Mouse (Mus musculus) layer of hippocampus, adult 2 months (tissue): ENCODE measurements around the gene Gjb6. TPM values are rescaled to one million over a fixed set of nuclear protein-coding genes. Genes with fewer than 3 reads are reported as not detected.

Experiments
- DNase-seq, 2 experiments: peaks; one replicate each; pipeline ENCODE4 v3.0.0; 2022; ENCODE audit warnings: low spot score in 2 of 2
- H3K27ac ChIP-seq: fragments of 200-600 bp; 2 replicates; pipeline ENCODE4 v1.8.1; 2022
- H3K4me3 ChIP-seq: fragments of 200-600 bp; 2 replicates; pipeline ENCODE4 v1.8.1; 2022; ENCODE audit warnings: mild to moderate bottlenecking
- CTCF ChIP-seq: fragments of 200-600 bp; conservative IDR thresholded peaks from 2 replicates; pipeline ENCODE4 v1.8.1; 2022; ENCODE audit warnings: antibody characterized with exemption, mild to moderate bottlenecking, moderate library complexity
- long read RNA-seq, 2 experiments: library from polyadenylated mRNA; stranded (forward); transcript quantifications; one replicate each; pipeline ENCODE4 v2.0.0; 2021; ENCODE audit warnings: borderline mapping rate in 2 of 2
- total RNA-seq, 2 experiments: library from RNA; stranded (reverse); gene quantifications; 2 replicates each; pipeline ENCODE4 v1.2.3; 2021

Gjb6 gene
- 100 to 1,000 TPM; 115 to 117 TPM for total RNA-seq
- long read RNA-seq, experiment 1, transcript Gjb6-201 (3 exons, 2,105 nt): major isoform, 47 of 72 reads
- long read RNA-seq, experiment 1, partial matches to known transcripts: 2 of 72 reads
- long read RNA-seq, experiment 1, other reads (novel, unspliced or antisense): 19 of 72 reads
- long read RNA-seq, experiment 2, transcript Gjb6-201 (3 exons, 2,105 nt): major isoform, 85 of 133 reads
- long read RNA-seq, experiment 2, transcript Gjb6-204 (1 exons, 1,918 nt): minor isoform, 6 of 133 reads
- long read RNA-seq, experiment 2, partial matches to known transcripts: 3 of 133 reads
- long read RNA-seq, experiment 2, other reads (novel, unspliced or antisense): 37 of 133 reads

DNA sequence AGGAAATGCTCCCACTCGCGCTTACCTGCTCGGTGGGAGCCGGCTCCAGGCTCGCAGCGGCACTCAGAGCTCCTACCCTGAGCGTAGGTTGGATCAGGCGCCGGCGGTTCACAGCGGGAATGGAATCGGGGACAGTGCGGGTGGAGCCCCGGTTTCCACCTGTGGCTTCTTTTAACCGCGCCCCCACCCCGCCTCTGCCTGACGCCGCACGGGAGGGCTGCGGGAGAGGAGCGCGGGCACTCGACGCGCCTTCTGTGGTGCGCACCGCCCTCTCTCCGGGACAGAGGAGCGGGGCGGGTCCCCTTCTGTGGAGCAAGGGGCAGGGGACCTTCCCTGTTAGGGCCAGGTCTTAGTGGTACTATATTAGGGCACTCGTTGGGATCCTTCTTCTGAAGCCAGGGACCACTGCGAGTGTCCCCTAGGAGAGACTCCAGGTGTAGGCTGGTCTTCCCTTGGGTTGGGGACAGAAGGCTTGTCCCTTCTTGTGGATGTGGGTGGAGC lies at the start of gene Gjb6:
Gjb6 (minus strand) TSS at position 451 of the 501 bp plus-strand sequence.
- no peak for TF ChIP-seq CTCF
- Histone ChIP-seq H3K4me3 (peak within 1 kb of the TSS; percentile 58), H3K27ac (peak within 1 kb of the TSS; percentile 90)
- DNase-seq: no peak

DNA sequence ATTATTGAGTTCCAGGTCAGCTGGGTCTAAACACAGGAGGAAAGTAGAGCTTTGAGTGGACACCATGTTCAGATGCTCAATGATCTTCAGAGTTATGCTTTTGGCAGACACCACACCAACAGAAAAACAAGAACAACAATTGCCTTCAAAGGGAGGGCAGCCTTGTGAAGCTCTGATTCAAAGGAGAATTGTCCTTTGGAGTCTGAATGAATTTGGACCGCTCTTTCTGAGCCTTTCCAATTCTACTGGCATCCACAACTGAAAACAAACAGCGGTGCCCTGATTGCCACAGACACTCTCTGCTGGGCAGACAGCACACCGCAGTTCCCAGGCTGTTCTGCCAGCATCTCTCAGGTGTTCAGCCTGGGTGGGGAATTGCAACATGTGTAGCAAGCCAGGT lies 32.1 kb upstream of the Gjb6 start:
- peak in 1 of 2 experiments; percentile 13 for DNase-seq
- peak; percentile 14; the same call in 1 of the 2 replicates for TF ChIP-seq CTCF
- Histone ChIP-seq H3K27ac (peak overlapping the region; percentile 36; the same call in 1 of the 2 replicates), H3K4me3 (no peak overlapping the region)

DNA sequence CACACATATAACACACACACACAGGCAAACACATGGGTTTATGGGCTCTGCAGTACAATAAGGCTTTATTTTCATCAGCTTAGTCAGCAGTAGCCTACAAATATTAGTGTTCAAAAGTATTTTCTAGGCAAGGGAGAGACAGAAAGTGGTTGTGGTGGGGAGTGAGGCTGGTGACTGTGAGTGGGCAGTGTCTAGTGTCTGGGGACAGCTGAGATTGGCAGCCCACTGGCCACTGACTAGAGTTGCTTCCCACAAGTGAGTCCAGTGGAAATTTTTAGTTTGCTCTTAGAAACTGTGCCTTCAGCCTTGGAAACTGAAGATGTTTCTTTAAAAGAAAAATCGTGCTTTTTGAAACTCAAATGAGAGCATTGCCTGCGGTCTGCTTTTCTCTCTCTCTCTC lies 28.4 kb upstream of the Gjb6 start:
- TF ChIP-seq CTCF: no peak
- peak overlapping the region; percentile 78 for H3K27ac ChIP-seq
- DNase-seq: no peak
- H3K4me3 ChIP-seq: no peak overlapping the region

DNA sequence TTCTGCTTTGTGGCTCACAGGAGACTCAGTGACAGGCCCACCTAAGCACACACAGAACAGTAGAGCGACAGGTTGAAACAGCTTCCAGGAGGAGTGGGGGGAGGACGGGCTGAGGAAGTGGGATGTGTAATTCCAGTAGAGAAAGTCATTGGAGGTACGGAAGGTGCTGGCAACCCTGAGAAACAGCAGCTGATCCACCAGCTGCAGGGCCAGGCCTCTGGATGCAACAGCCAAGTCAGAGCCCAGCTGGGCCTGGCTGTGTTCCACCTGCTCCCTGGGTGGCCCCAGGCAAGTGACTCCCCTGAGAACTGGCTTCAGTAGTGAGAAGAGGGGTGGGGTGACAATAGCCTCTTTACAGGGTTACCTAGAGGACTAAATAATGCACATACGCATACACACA lies 27.8 kb upstream of the Gjb6 start:
- TF ChIP-seq CTCF: no peak
- Histone ChIP-seq H3K4me3 (no peak overlapping the region), H3K27ac (peak overlapping the region; percentile 78)
- peak; percentile 35 to 36 for DNase-seq

DNA sequence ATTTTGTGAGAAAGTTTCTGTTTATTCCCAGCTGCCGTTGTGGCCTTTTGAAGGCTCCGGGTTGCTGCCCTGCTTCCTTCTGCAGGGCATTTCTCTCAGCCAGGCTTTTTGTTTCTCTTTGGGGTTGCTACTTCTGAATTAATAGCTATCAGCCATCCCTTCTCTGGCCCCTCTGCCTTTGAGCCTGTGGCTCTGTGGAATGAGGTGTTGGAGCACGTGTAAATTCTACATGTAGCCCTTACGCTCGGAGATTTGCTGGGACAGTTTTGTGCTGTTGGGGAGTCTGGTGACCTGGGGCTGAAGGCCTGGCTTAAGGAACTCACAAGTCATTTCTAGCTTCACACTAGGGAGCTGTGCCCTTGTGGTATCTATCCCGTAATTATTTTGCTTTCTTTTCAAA lies 21.5 kb upstream of the Gjb6 start:
- Histone ChIP-seq H3K4me3 (no peak overlapping the region), H3K27ac (no peak overlapping the region)
- DNase-seq: no peak
- TF ChIP-seq CTCF: no peak

DNA sequence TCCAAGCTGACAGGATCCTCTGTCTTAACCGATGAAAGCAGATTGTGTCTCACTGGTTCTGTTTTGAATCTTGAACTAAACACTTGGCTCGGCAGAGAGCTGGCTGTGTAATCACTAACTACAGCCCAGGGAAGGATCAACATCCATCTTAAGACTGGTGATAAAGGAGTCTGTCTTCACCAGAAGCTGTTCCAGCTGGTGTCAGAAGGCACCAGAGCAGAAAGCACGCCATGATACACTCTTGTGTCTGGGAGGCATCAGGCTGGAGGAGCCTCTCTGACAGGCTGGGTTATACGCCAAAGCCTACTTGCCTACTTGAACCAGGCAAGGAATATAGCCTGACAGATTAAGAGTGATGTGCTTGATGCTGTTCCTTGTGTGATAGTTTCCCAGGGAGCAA lies 12.3 kb upstream of the Gjb6 start:
- DNase-seq: no peak
- no peak overlapping the region for H3K27ac ChIP-seq
- no peak for TF ChIP-seq CTCF
- no peak overlapping the region for H3K4me3 ChIP-seq

DNA sequence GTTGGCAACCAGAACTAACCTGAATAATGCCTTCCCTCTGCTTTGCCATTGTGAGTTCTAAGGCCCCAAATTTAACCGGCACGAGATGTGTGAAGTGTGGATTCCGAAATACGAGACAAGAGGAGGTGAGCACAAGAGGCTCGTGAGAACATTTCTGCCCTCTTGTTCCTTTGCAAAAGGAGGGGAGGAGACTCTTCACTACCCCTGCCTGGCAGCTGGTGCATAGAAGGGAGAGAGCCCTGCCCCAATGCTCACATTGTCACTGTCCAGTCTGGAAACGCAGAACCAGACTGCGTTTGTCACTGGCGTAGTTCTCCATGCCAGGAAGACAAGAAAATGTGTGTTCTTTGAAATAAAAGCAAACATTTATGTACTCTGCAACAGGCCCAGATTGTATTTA lies 1.9 kb upstream of the Gjb6 start:
- no peak overlapping the region for H3K4me3 ChIP-seq
- TF ChIP-seq CTCF: no peak
- no peak overlapping the region for H3K27ac ChIP-seq
- DNase-seq: no peak

DNA sequence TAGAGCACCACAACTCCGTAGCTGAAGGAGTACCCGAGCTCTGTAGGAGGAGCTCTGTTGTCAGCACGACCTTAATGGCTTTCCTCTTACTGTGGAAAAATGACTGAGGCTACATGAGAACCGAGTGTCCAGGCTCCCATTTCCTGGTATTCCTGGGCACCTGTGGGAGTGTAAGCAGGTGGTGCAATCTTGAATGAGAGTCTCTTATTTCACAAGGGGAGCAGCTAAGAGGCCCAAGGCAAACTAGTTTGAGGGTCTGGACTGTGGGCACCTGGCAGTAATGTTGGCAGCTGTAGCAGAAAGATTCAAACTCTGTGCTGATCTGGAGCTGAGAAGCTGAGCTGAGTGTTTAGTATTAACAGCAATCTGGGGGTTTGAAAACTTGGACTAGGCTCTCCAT lies 6.0 kb downstream of the Gjb6 start:
- Histone ChIP-seq H3K4me3 (no peak overlapping the region), H3K27ac (no peak overlapping the region)
- no peak for TF ChIP-seq CTCF
- DNase-seq: no peak

DNA sequence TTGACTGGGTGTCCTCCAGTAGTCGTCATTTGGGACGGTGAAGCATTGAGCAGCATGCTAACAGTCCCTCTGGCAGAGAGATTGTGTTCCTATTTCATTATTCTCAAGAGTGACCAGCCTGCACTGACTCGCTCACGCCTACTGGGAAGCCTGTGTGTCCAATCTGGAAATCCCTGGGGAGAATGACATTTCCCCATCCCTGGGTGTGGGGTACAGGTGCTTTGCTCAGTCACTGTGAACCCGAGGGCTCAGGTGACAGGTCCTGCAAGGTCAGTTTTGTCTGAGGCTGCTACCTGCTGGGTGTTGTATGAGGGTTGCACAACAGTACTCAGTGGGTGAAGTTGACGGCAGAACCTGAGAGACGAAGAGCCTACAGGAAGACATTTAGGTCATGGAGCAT lies 11.1 kb downstream of the Gjb6 start:
- no peak for DNase-seq
- H3K4me3 ChIP-seq: no peak overlapping the region
- TF ChIP-seq CTCF: no peak
- H3K27ac ChIP-seq: no peak overlapping the region

DNA sequence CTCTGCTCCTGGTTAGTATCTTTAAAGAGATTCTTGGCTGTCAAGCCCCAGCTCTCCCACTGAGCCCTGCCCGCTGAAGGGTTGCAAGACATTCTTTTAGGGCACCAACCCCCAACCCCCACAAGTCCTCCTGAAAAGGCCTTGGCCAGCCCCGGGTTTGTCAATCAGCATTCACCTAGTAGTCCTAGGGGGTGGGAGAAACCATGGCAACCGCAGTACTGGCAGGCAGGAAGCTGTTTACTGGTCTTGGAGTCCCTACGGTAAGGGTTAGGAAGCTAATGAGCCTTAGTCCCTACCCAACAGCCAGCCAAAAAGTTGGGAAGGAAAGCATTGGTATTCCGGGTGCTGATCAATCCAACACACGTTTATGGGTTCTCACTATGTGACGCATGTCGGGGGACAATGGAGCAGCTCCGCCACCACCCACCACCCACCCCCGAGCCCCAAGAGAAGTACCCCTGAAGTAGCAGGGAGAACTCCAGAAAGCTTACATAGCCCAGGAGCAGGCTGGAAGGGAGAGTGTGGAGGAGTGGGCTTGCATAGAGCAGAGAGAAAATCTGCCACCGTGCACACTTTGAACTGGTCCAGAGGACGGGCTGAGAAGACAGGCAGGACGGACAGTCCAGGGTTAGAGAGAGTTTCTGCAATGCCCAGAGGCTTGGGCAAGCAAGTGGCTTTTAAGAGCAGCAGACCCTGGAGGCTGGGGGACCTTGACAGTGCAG lies 17.4 kb downstream of the Gjb6 start, which contains the start of gene Gm4491:
Gm4491 (minus strand) TSS at position 61 of the 722 bp plus-strand sequence.
- peak within 1 kb of the TSS; percentile 79 for H3K27ac ChIP-seq
- no peak for TF ChIP-seq CTCF
- peak within 1 kb of the TSS; percentile 38 for H3K4me3 ChIP-seq
- DNase-seq: peak; percentile 56 to 84

DNA sequence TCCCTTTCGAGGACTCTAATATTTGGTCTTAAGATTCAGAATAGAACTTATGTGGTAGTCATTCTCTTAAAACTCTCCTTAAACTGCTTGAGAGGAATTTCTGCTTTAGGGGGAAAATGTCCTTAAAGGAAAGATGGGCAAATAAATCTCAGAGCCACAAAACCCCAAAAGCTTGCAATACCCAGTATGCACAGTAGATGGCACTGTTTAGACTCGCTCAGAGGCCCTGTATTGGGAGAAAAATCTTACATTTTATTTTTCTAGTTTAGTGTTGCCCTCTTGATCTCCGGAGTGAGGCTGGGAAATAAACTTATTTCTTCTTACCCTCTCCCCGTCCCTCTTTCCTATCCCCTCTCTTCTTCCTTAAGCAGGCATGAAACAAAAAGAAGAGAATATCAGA lies 24.2 kb downstream of the Gjb6 start:
- DNase-seq: peak; percentile 29 to 74
- peak; percentile 97; the same call in 1 of the 2 replicates for TF ChIP-seq CTCF
- H3K4me3 ChIP-seq: no peak overlapping the region
- H3K27ac ChIP-seq: no peak overlapping the region

DNA sequence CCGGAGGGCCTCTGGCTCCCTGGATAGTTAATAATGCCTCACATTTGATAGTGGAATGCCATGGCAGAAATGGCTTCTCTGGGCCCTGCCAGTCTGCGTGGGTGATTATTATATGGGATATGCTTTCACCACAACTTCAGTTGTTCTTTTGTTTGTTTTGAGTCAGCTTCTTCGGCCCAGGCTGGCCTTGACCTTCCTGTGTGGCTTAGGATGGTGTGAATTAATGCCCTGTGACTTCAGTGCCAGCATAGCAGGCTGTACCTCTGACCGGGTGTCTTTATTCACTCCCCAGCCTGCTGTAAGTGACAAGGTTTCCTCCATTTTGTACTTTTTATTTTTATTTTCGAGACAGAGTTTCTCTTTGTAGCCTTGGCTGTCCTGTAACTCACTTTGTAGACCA lies 25.5 kb downstream of the Gjb6 start:
- no peak for TF ChIP-seq CTCF
- no peak for DNase-seq

DNA sequence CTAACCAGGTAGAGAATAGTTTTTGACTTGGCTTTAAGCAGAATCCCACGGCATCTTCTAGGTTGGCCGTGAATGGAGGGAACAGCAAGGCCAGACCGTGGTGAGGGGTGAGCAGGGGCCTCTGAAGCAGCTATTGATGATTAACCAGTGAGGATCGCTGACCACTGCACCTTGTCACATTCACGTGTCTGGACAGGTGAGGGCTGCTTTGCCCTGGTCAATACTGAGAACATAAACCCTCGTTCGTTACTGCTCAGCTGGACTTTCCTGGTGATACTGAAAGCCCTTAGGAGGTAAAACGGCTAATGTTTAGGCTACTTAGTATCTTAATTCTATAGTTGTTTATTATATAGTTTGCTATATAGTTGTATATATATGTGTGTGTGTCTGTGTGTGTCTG lies 26.3 kb downstream of the Gjb6 start:
- TF ChIP-seq CTCF: no peak
- no peak for DNase-seq
- Histone ChIP-seq H3K4me3 (no peak overlapping the region), H3K27ac (no peak overlapping the region)

More for the DNA sequence above, 25.5 kb downstream of the Gjb6 start:
- no peak overlapping the region for H3K4me3 ChIP-seq
- H3K27ac ChIP-seq: no peak overlapping the region

DNA sequence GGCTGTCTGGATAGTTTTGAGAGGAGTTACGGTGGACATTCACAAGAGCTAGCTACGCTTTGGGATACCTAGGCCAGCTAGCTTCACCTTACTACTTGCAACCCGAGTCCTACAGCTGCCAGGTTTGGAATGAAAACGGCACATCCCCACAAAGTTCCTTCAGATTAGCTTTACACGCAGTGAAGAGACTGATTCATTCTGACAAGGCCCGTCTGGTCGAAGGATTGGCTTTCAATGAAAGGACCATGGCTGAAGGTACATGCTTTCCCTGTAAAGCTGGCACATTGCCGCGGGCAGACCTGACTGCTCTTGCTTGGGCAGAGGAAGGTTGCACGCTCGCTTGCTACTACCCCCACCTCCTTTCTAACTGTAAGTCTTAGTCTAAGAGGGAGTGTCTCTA lies 27.7 kb downstream of the Gjb6 start:
- Histone ChIP-seq H3K27ac (no peak overlapping the region), H3K4me3 (no peak overlapping the region)
- TF ChIP-seq CTCF: no peak
- no peak for DNase-seq
